14 mouse cellular contexts compared by ENCODE assay signal in genomic region chr4:72069111-72069534, GRCm38 (mm10).
DNase-seq lines count a peak whose midpoint lies in the region; ATAC-seq and TF ChIP-seq lines count a peak whose summit lies in the region.
"Had no signal": no experiment of that assay in that cellular context is flagged by ENCODE, and none has a peak within 500 bp of the region (broad histone marks: within the 10 kb centered on the region; RNA-seq: fewer than 3 reads in every experiment).

No protein-coding gene starts in this region.

- H3K4me1 ChIP-seq in heart, adult 2 months (ENCODE audit: control insufficient read depth, insufficient read depth, low read length) = no peaks in the 10 kb centered on the region
- H3K4me1 ChIP-seq in limb, embryonic 14.5 days (ENCODE audit: control insufficient read depth, insufficient read depth, low read length) = no peaks in the 10 kb centered on the region
- H3K4me1 ChIP-seq: liver, embryonic 13.5 days had no signal

- DNase-seq in heart, adult 2 months = peak in 1 of 2 experiments; percentile 1
- no peak for DNase-seq in heart, postnatal 25 days (ENCODE audit: low spot score)
- DNase-seq in brain, embryonic 14.5 days (ENCODE audit: low read depth) = peak; percentile 78
- peak; percentile 68 for DNase-seq in forelimb bud, embryonic 11.5 days (ENCODE audit: low read depth, low spot score)
- no peak for DNase-seq in limb, embryonic 14.5 days (ENCODE audit: low spot score)
- DNase-seq in urinary bladder, adult 2 months (ENCODE audit: low spot score) = no peak
- no peak for DNase-seq in thymus, postnatal 25 days
- DNase-seq in right cerebral cortex, adult 2 months (ENCODE audit: low spot score in 2 of 2) = no peak
- DNase-seq: adrenal gland, postnatal 14 days; cerebellum, adult 11-12 months; kidney, adult 8-10 months; liver, embryonic 13.5 days had no signal

- no peaks in the 10 kb centered on the region for H3K36me3 ChIP-seq in heart, adult 2 months (ENCODE audit: control insufficient read depth, insufficient read depth, low read length)
- H3K36me3 ChIP-seq in limb, embryonic 14.5 days (ENCODE audit: control insufficient read depth, insufficient read depth, low read length) = no peaks in the 10 kb centered on the region
- H3K36me3 ChIP-seq: liver, embryonic 13.5 days had no signal

- no peaks in the 10 kb centered on the region for H3K79me2 ChIP-seq in heart, adult 2 months (replicated peaks; ENCODE audit: control insufficient read depth, insufficient read depth, low read length)

- H3K27ac ChIP-seq in heart, adult 2 months = no peak overlapping the region
- no peak overlapping the region for H3K27ac ChIP-seq in limb, embryonic 14.5 days (replicated peaks; ENCODE audit: low read depth, low read length)
- H3K27ac ChIP-seq: liver, embryonic 13.5 days; macrophage had no signal

- no peaks in the 10 kb centered on the region for H3K27me3 ChIP-seq in heart, adult 2 months (ENCODE audit: control insufficient read depth, insufficient read depth, low read length)
- no peaks in the 10 kb centered on the region for H3K27me3 ChIP-seq in limb, embryonic 14.5 days (ENCODE audit: control insufficient read depth, insufficient read depth, low read length)
- H3K27me3 ChIP-seq: liver, embryonic 13.5 days had no signal

- intact Hi-C loops in heart, adult 2 months (cut with DNase I) = loop anchor here (10.0 kb wide), 1 partner anchor 126 kb away; no protein-coding TSS in a partner anchor
- intact Hi-C loops in heart, postnatal 25 days (cut with DNase I) = loop anchor here (10.0 kb wide), 1 partner anchor 126 kb away; no protein-coding TSS in a partner anchor

- no peak for TF ChIP-seq EP300 in heart, adult 2 months (IDR thresholded peaks at IDR 0.05; ENCODE audit: insufficient read depth, low read depth, low read length)

- no peak overlapping the region for H3K4me2 ChIP-seq in limb, embryonic 14.5 days (replicated peaks; ENCODE audit: low read depth, low read length, severe bottlenecking)
- H3K4me2 ChIP-seq: liver, embryonic 13.5 days had no signal

- 39% methylated on average over 5 of the region's 5 CpGs for WGBS in heart, adult 2 months
- WGBS in limb, embryonic 14.5 days = 14% methylated on average over 5 of the region's 5 CpGs

- no peaks in the 10 kb centered on the region for H3K9me3 ChIP-seq in limb, embryonic 14.5 days (ENCODE audit: control insufficient read depth, low read length)
- H3K9me3 ChIP-seq: liver, embryonic 13.5 days had no signal

- 0 out of 2 replicates have a peak, but pooled peaks have one; percentile 14 for TF ChIP-seq CTCF in heart, adult 2 months (IDR thresholded peaks at IDR 0.05)
- TF ChIP-seq CTCF in brain, embryonic 14.5 days (IDR thresholded peaks at IDR 0.05; ENCODE audit: borderline replicate concordance, extremely low read depth, insufficient read depth, insufficient read length) = no peak

- no peak for TF ChIP-seq POLR2A in heart, adult 2 months (IDR thresholded peaks at IDR 0.05; ENCODE audit: insufficient read depth, low read depth, low read length)
- TF ChIP-seq POLR2A in brain, embryonic 14.5 days (IDR thresholded peaks at IDR 0.05; ENCODE audit: borderline replicate concordance, extremely low read depth, insufficient read depth, insufficient read length, poor library complexity, severe bottlenecking) = no peak
- TF ChIP-seq POLR2A in limb, embryonic 14.5 days (IDR thresholded peaks at IDR 0.05; ENCODE audit: borderline replicate concordance, extremely low read depth, insufficient read depth, insufficient read length) = no peak

- ATAC-seq in limb, embryonic 14.5 days (ENCODE audit: low FRiP score, low read depth) = peak; percentile 12; the same call in 1 of the 2 replicates
- ATAC-seq: CD4-positive, CD25-positive, alpha-beta regulatory T cell, adult 4 months had no signal

- H3K9ac ChIP-seq in heart, adult 2 months (ENCODE audit: low read depth, low read length) = no peak overlapping the region
- H3K9ac ChIP-seq in limb, embryonic 14.5 days (ENCODE audit: low read depth, low read length, severe bottlenecking) = no peak overlapping the region
- H3K9ac ChIP-seq: liver, embryonic 13.5 days had no signal

- H3K4me3 ChIP-seq in heart, adult 2 months = no peak overlapping the region
- H3K4me3 ChIP-seq in limb, embryonic 14.5 days (replicated peaks; ENCODE audit: low read length) = no peak overlapping the region
- H3K4me3 ChIP-seq: liver, embryonic 13.5 days had no signal

Comparison
In these comparisons a context has a peak if more than half of its experiments do, and no peak if none do; other contexts are left out.
1. DNase-seq: peak in brain, embryonic 14.5 days (single experiment) and forelimb bud, embryonic 11.5 days (single experiment); none in heart, postnatal 25 days (single experiment), limb, embryonic 14.5 days (single experiment), urinary bladder, adult 2 months (single experiment), thymus, postnatal 25 days (single experiment) and right cerebral cortex, adult 2 months (0 of 2).